Mouse (Mus musculus): Measurements from ENCODE around the gene Slc25a33.
"Not testable (repeated sequence)": the region's sequence is repeated elsewhere in the genome, so short reads cannot be mapped to it uniquely, and the experiment has no call there.

Slc25a33 gene

DNA sequence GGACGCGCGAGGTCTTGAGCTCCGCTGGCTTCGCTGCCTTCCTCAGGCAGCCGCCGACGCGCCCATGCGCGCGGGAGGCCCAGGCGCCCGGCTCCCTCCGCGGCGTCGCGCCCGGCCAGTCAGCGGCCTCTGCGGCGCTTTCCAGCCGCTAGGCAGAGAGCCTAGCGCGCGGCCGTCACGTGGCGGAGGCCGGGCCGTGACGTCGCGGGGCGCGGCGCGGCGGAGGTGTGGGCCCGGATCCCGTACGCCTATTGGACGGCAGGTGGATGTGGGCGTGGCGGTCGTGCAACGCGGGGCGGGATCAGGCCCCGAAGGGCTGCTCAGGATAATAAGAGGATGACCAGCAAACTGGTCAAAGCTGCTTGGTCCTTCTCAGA is at the start of gene Slc25a33:
Gene Slc25a33, minus strand, starts transcription at position 184 of the 377 bp plus-strand sequence.
- peak; percentile 77 for DNase-seq (ENCODE audit: low read depth)

GRCm38 (mm10) chr4:149822586-149823196 is 48.6 kb upstream of the Slc25a33 start:
- DNase-seq (ENCODE audit: low read depth), result no peak

- no peak for DNase-seq (ENCODE audit: low read depth)
Measured at GRCm38 (mm10) chr4:149822126-149822525, 48.0 kb upstream of the Slc25a33 start.

DNA sequence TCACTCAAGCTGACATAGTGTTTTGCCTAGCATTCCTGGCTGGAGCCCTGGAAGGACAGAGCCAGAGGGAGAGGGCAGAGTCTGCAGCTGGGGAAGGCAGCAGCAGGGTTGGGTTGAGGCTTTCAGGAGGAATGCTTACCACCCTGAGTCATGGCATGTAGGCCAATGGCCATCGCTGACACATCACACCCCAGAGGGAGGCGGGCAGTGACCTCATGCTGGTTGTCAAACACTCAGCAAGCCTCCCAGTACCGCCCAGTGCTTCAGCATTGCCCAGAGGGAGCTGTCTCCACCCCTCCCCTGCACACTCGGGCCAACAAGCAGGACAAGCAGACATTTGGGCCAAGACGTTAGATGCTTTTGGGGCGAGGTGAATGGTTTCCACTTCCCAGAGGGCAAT is 46.5 kb upstream of the Slc25a33 start:
- DNase-seq (ENCODE audit: low read depth), result no peak

GRCm38 (mm10) chr4:149819195-149819594 is 45.1 kb upstream of the Slc25a33 start:
- no peak for DNase-seq (ENCODE audit: low read depth)

DNA sequence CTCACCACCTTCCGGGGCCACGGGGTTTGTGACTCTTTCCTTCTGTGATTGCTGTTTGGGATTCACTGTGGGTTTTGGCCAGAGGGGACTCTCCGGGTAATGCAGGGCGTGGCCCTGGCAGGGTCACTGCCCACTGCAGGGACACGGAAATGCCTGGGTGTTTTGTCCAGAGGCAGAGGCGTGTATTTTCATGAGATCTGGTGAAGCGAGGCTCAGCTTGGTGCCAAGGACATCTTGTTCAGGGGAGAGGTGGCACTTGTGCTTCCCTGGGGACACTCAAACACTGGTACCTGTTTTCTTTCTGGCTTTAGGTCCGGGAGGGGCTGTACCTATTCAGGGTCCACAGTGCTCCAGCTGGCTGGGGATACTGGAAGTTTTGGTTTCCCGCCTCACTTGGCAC is 42.5 kb upstream of the Slc25a33 start:
- DNase-seq (ENCODE audit: low read depth), result no peak

DNA sequence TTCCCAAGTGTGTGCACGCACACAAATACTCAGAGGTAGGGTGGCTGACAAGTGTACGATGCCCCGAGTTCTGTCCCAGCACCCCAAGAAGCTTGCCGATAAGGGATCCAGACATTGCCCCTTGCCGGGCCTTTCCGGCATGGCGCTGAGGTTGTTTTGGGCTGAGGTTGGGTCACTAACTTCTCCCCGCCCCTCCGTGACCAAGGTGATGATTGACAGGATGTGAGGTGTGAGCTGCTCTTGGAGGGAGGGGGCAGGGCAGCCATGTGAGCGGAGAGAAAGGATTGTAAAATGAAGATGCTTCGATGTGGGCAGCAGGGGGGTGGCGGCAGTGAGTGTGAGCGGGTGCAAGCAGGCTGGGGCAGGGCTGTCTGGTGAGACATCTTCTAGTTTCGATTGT is 41.5 kb upstream of the Slc25a33 start:
- no peak for DNase-seq (ENCODE audit: low read depth)

DNA sequence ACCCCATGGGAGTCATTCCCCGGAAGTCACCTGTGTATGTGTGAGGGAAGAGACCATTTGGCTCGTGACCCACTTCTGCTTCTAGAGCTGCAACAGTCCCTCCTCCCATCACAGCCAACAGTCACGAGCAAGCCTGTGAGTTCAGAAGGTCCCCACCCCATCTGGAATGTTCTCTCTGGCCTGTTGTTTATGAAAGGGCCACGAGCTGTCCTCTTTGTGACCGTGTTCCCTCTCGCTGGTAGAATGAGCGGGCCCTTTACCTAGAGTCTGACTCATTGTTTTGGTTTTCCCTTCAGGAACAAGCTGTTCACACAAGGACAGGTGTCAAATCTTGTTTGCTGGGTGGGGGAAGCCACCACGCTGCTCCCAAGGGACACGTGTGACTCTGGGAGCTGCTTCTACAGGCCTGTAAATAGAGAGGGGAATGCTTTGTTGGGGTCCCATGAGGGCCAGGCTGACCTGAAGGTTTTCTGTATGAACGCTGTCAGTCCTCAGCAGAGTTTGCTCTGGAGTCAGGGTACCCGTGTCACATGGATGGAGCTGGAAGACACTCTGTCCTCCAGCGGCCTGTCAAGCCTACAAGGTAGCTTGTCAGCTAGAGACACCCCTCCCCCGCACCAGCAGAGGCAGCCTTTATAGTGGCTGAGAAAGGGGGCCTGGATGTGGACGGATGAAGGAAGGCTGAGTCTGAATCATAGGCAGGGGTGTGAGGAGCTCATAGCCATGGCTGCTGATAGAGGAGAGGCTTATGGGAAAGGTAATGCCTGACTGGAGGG is 39.5 kb upstream of the Slc25a33 start:
- no peak for DNase-seq (ENCODE audit: low read depth)

- DNase-seq (ENCODE audit: low read depth), result not testable (repeated sequence)
Measured at GRCm38 (mm10) chr4:149810372-149810771, 36.3 kb upstream of the Slc25a33 start.

- no peak for DNase-seq (ENCODE audit: low read depth)
Measured at GRCm38 (mm10) chr4:149808584-149809227, 34.6 kb upstream of the Slc25a33 start.

- DNase-seq (ENCODE audit: low read depth), result no peak
Measured at GRCm38 (mm10) chr4:149808060-149808567, 34.0 kb upstream of the Slc25a33 start.

GRCm38 (mm10) chr4:149806699-149807381 is 32.8 kb upstream of the Slc25a33 start:
- peak; percentile 78 for DNase-seq (ENCODE audit: low read depth)

GRCm38 (mm10) chr4:149802269-149802668 is 28.2 kb upstream of the Slc25a33 start:
- DNase-seq (ENCODE audit: low read depth), result no peak

GRCm38 (mm10) chr4:149800576-149800975 is 26.5 kb upstream of the Slc25a33 start:
- no peak for DNase-seq (ENCODE audit: low read depth)

GRCm38 (mm10) chr4:149800172-149800464 is 26.0 kb upstream of the Slc25a33 start:
- no peak for DNase-seq (ENCODE audit: low read depth)

GRCm38 (mm10) chr4:149799346-149800171 is 25.5 kb upstream of the Slc25a33 start:
- no peak for DNase-seq (ENCODE audit: low read depth)

- DNase-seq (ENCODE audit: low read depth), result no peak
Measured at GRCm38 (mm10) chr4:149798684-149799309, 24.7 kb upstream of the Slc25a33 start.

GRCm38 (mm10) chr4:149798116-149798515 is 24.0 kb upstream of the Slc25a33 start:
- DNase-seq (ENCODE audit: low read depth), result no peak

- DNase-seq (ENCODE audit: low read depth), result no peak
Measured at GRCm38 (mm10) chr4:149797220-149797610, 23.1 kb upstream of the Slc25a33 start.

DNA sequence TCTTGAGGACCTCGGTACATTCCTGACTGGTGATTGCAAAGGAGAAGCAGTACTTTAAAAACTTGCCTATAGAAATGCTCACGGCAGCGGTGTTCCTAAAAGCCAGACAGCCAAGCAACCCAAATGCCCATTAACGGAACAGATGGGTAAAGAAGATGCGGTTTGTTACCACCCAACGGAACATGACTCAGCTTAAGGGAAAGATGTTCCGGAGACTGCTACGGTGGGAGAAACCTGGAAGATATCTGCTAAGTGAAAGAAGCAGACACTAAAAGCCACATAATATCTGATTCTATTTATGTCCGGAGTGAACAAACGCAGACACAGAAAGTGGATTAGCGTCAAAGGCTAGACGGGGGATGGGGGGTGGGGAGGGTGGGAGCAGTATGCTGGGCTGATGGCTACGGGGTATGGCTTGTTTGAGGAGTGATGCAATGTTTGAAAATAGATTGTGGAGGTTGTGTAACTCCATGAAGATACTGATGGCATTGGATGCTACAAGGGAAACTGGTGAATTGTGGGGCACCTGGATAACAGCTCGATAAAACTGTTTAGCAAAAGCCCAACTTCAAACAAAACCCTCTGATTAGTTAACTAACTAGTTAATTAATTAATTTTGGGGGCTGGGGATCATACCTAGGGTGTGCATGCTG is 22.6 kb upstream of the Slc25a33 start:
- DNase-seq (ENCODE audit: low read depth), result no peak

Data from c-Kit-positive CD71-positive TER-119-negative erythroid progenitor cells, embryonic 14.5 days (primary cell).